In the genomic region with DNA sequence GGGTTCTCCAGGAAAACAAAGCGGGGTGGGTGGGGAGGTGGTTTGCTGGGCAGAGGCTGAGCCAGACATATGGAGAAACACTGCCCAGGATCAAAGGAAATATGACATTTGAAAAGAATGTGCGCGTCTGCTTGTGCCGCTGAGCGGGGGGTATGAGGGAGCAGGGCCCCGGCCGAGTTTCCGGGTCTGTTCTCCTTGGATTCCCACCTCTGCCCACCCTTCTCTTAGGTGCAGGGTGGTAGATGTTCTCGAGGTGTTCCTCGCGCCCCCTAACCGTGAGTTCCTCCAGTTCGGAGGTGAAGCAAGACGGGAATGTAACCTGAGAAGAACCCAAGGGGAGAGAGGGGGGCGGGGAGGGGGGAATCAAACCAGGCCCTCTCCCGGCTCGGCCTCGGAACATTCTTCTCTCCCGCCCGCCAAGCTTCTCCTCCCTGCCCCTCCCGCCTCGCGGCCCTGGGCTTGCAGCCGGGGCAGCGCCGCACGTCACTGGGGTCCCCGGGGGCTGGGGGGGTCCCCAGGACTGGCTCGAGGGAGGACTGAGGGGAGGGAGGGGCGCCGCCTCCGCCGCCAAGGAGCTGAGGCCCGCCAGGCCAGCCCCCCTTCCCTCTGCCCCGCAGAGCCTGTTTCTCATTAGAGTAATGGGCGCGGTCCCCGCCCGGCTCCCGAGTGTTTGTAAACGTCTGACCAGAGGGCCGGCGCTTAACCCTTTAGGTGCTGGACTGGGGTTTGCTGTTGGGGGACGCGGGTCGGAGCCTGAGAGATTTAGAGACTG, we compare ENCODE assay signal across 9 mouse cellular contexts. TPM values are rescaled to one million over a fixed set of nuclear protein-coding genes. Genes with fewer than 3 reads are reported as not detected.
A peak's percentile ranks its signal among the peaks of the same experiment; 100 is the strongest.
DNase-seq lines count a peak whose midpoint lies in the region; ATAC-seq and TF ChIP-seq lines count a peak whose summit lies in the region.
"Had no signal": no experiment of that assay in that cellular context is flagged by ENCODE, and none has a peak within 500 bp of the region (broad histone marks: within the 10 kb centered on the region; RNA-seq: fewer than 3 reads in every experiment).

A gene (plus strand): TSS at position 154 of the 772 bp plus-strand sequence.

- H3K27me3 ChIP-seq in forebrain, embryonic 10.5 days (ENCODE audit: poor library complexity, severe bottlenecking) = peaks cover 30% of the 10 kb centered on the region
- peaks cover 16% of the 10 kb centered on the region for H3K27me3 ChIP-seq in heart, postnatal 0 days (ENCODE audit: control insufficient read depth, insufficient read depth, low read length)
- no peaks in the 10 kb centered on the region for H3K27me3 ChIP-seq in stomach, embryonic 15.5 days (replicated peaks)

- peaks cover 57% of the 10 kb centered on the region for H3K4me1 ChIP-seq in forebrain, embryonic 10.5 days
- H3K4me1 ChIP-seq in heart, postnatal 0 days (ENCODE audit: control insufficient read depth, insufficient read depth) = peaks cover 14% of the 10 kb centered on the region; the same call in 1 of the 2 replicates
- peaks cover 8% of the 10 kb centered on the region; the same call in 1 of the 2 replicates for H3K4me1 ChIP-seq in stomach, embryonic 15.5 days

- no peak for TF ChIP-seq EP300 in heart, postnatal 0 days (IDR thresholded peaks at IDR 0.05; ENCODE audit: low read depth)

- no peak for ATAC-seq in CD4-positive, CD25-positive, alpha-beta regulatory T cell, adult 4 months
- peak; percentile 75 for ATAC-seq in heart, postnatal 0 days (ENCODE audit: insufficient read depth, low read depth)
- peak; percentile 89 for ATAC-seq in stomach, embryonic 15.5 days (ENCODE audit: insufficient read depth, low FRiP score, low read depth)

- H3K9me3 ChIP-seq in forebrain, embryonic 10.5 days = no peaks in the 10 kb centered on the region
- H3K9me3 ChIP-seq in heart, postnatal 0 days (replicated peaks; ENCODE audit: control insufficient read depth, low read length) = no peaks in the 10 kb centered on the region
- no peaks in the 10 kb centered on the region for H3K9me3 ChIP-seq in stomach, embryonic 15.5 days

- TF ChIP-seq CTCF in heart, postnatal 0 days (IDR thresholded peaks at IDR 0.05; ENCODE audit: low read depth) = 0 out of 2 replicates have a peak, but pooled peaks have one; percentile 1

- peaks cover 17% of the 10 kb centered on the region for H3K36me3 ChIP-seq in forebrain, embryonic 10.5 days (replicated peaks)
- no peaks in the 10 kb centered on the region for H3K36me3 ChIP-seq in heart, postnatal 0 days (replicated peaks; ENCODE audit: control insufficient read depth, insufficient read depth, low read length)
- no peaks in the 10 kb centered on the region for H3K36me3 ChIP-seq in stomach, embryonic 15.5 days

- peak within 1 kb of the TSS; percentile 94 for H3K4me2 ChIP-seq in heart, postnatal 0 days (ENCODE audit: low read depth, low read length)
- peak within 1 kb of the TSS; percentile 69 for H3K4me2 ChIP-seq in stomach, embryonic 15.5 days

- WGBS in forebrain, embryonic 10.5 days = 0% methylated on average over 43 of the region's 46 CpGs
- under 1% methylated on average over 46 of the region's 46 CpGs for WGBS in heart, postnatal 0 days
- 0% methylated on average over 37 of the region's 46 CpGs for WGBS in stomach, embryonic 15.5 days

- peak within 1 kb of the TSS; percentile 86 for H3K9ac ChIP-seq in heart, postnatal 0 days (replicated peaks; ENCODE audit: low read depth, low read length)
- H3K9ac ChIP-seq in stomach, embryonic 15.5 days = peak within 1 kb of the TSS; percentile 24

- H3K27ac ChIP-seq in forebrain, embryonic 10.5 days = peak within 1 kb of the TSS; percentile 98
- H3K27ac ChIP-seq in heart, postnatal 0 days (ENCODE audit: low read depth) = peak within 1 kb of the TSS; percentile 91
- peak within 1 kb of the TSS; percentile 97 for H3K27ac ChIP-seq in stomach, embryonic 15.5 days

- peak; percentile 20 for DNase-seq in CD4-positive, CD25-positive, alpha-beta regulatory T cell, adult 2 months (ENCODE audit: low read depth, low spot score)
- peak; percentile 74 for DNase-seq in adipocyte (ENCODE audit: low spot score)
- DNase-seq in forebrain, embryonic 10.5 days (ENCODE audit: extremely low spot score, low spot score) = peak; percentile 96
- peak; percentile 82 for DNase-seq in heart, postnatal 0 days (ENCODE audit: low spot score)
- peak; percentile 83 to 90 for DNase-seq in kidney, postnatal 25 days
- peak; percentile 93 to 97 for DNase-seq in lung, postnatal 4 days

- peak within 1 kb of the TSS; percentile 72 for H3K4me3 ChIP-seq in forebrain, embryonic 10.5 days
- H3K4me3 ChIP-seq in heart, postnatal 0 days (ENCODE audit: low read depth, low read length) = peak within 1 kb of the TSS; percentile 70
- peak within 1 kb of the TSS; percentile 67 for H3K4me3 ChIP-seq in stomach, embryonic 15.5 days (replicated peaks)

RNA-seq across cellular contexts. Expression of the gene that starts here (rescaled TPM):
- not detected for polyA plus RNA-seq in CD4-positive, CD25-positive, alpha-beta regulatory T cell, adult 4 months (2017; shearing (Covaris generic))
- polyA plus RNA-seq in forebrain, embryonic 10.5 days (2016; fragmentation: Nextera tagmentation; extraction: Ambion mirVana) = 37.9 and 39.1 TPM in 2 replicates
- 6.5 and 8.5 TPM in 2 replicates for total RNA-seq in heart, postnatal 0 days (2014; rRNA removed; ENCODE audit: low replicate concordance)
- polyA plus RNA-seq in heart, postnatal 0 days (2015; fragmentation: Nextera tagmentation; extraction: Ambion mirVana) = 3.4 and 4.0 TPM in 2 replicates
- 35.5 and 40.9 TPM in 2 replicates for polyA plus RNA-seq in stomach, embryonic 15.5 days (2015; fragmentation: Nextera tagmentation; extraction: Ambion mirVana)
- total RNA-seq: neutrophil, adult 5-6 weeks had no signal

Comparison
In these comparisons a context has a peak if more than half of its experiments do, and no peak if none do; other contexts are left out.
1. DNase-seq: peak in every context shown above with its lines; median percentile 96 in forebrain, embryonic 10.5 days; 95 in lung, postnatal 4 days; 86 in kidney, postnatal 25 days; 82 in heart, postnatal 0 days; 74 in adipocyte; 20 in CD4-positive, CD25-positive, alpha-beta regulatory T cell, adult 2 months.